20 mouse cellular contexts compared by ENCODE assay signal in genomic region chr3:124466102-124466730, GRCm38 (mm10). TPM values are rescaled to one million over a fixed set of nuclear protein-coding genes. Genes with fewer than 3 reads are reported as not detected.
DNase-seq lines count a peak whose midpoint lies in the region; ATAC-seq and TF ChIP-seq lines count a peak whose summit lies in the region.
"Had no signal": no experiment of that assay in that cellular context is flagged by ENCODE, and none has a peak within 500 bp of the region (broad histone marks: within the 10 kb centered on the region; RNA-seq: fewer than 3 reads in every experiment).

No protein-coding gene starts in this region.

- H3K27ac ChIP-seq in kidney, postnatal 0 days: no peak overlapping the region
- no peak overlapping the region for H3K27ac ChIP-seq in hindbrain, embryonic 14.5 days
- H3K27ac ChIP-seq: embryonic facial prominence, embryonic 15.5 days; intestine, embryonic 15.5 days had no signal

- CTCF ChIA-PET in Patski (lab: Charles Lee): no interaction called here

- in situ Hi-C loops in Patski (cut with MboI; ENCODE audit: low pct_unique_long_range_greater_than_20kb): no loop called here

- no peak overlapping the region for H3K4me3 ChIP-seq in kidney, postnatal 0 days (replicated peaks; ENCODE audit: low read depth, low read length)
- no peak overlapping the region for H3K4me3 ChIP-seq in hindbrain, embryonic 14.5 days (replicated peaks; ENCODE audit: low read length)
- H3K4me3 ChIP-seq: embryonic facial prominence, embryonic 15.5 days; intestine, embryonic 15.5 days had no signal

- DNase-seq in adrenal gland, postnatal 10 days: peak; percentile 2
- no peak for DNase-seq in adrenal gland, adult (ENCODE audit: inconsistent age in 2 of 2, low spot score in 1 of 2)
- DNase-seq in kidney, postnatal 0 days (ENCODE audit: low spot score): no peak
- DNase-seq in kidney, adult 9 months: no peak
- no peak for DNase-seq in Patski (ENCODE audit: low read depth, low spot score)
- no peak for DNase-seq in hindbrain, embryonic 14.5 days (ENCODE audit: low spot score)
- no peak for DNase-seq in urinary bladder, postnatal 4 days (ENCODE audit: low spot score in 2 of 2)
- no peak for DNase-seq in gastrocnemius, postnatal 10 days
- DNase-seq: adrenal gland, adult 2 months; cerebellum, postnatal 25 days; kidney, postnatal 36 days; liver, postnatal 0 days had no signal

- no peaks in the 10 kb centered on the region for H3K9me3 ChIP-seq in kidney, postnatal 0 days (replicated peaks; ENCODE audit: low read length)
- H3K9me3 ChIP-seq in hindbrain, embryonic 14.5 days (ENCODE audit: control insufficient read depth, low read length): no peaks in the 10 kb centered on the region
- H3K9me3 ChIP-seq: embryonic facial prominence, embryonic 15.5 days; intestine, embryonic 15.5 days had no signal

- no peak overlapping the region for H3K4me2 ChIP-seq in kidney, postnatal 0 days (ENCODE audit: low read length)
- H3K4me2 ChIP-seq in hindbrain, embryonic 14.5 days (replicated peaks): no peak overlapping the region
- H3K4me2 ChIP-seq: embryonic facial prominence, embryonic 15.5 days; intestine, embryonic 15.5 days had no signal

- 86% methylated on average over 6 of the region's 6 CpGs for WGBS in kidney, postnatal 0 days
- WGBS in hindbrain, embryonic 14.5 days: 77% methylated on average over 6 of the region's 6 CpGs

- POLR2A ChIA-PET in Patski (lab: Charles Lee): no interaction called here

- no peak overlapping the region for H3K9ac ChIP-seq in kidney, postnatal 0 days (ENCODE audit: low read depth, low read length)
- no peak overlapping the region for H3K9ac ChIP-seq in hindbrain, embryonic 14.5 days
- H3K9ac ChIP-seq: embryonic facial prominence, embryonic 15.5 days; intestine, embryonic 15.5 days; liver, postnatal 0 days had no signal

- H3K36me3 ChIP-seq in kidney, postnatal 0 days (ENCODE audit: insufficient read depth, low read length): no peaks in the 10 kb centered on the region
- H3K36me3 ChIP-seq in hindbrain, embryonic 14.5 days (replicated peaks; ENCODE audit: control insufficient read depth, insufficient read depth): no peaks in the 10 kb centered on the region
- H3K36me3 ChIP-seq: embryonic facial prominence, embryonic 15.5 days; intestine, embryonic 15.5 days had no signal

- ATAC-seq in kidney, postnatal 0 days (replicated peaks; ENCODE audit: low FRiP score, low read depth): no peak
- no peak for ATAC-seq in Patski
- peak; percentile 57; the same call in 1 of the 2 replicates for ATAC-seq in hindbrain, embryonic 14.5 days (ENCODE audit: low FRiP score)
- ATAC-seq: intestine, embryonic 15.5 days; liver, postnatal 0 days had no signal

- no peaks in the 10 kb centered on the region for H3K4me1 ChIP-seq in kidney, postnatal 0 days (replicated peaks; ENCODE audit: insufficient read depth, low read length)
- H3K4me1 ChIP-seq in hindbrain, embryonic 14.5 days (replicated peaks; ENCODE audit: control insufficient read depth, insufficient read depth, low read length): no peaks in the 10 kb centered on the region
- H3K4me1 ChIP-seq: embryonic facial prominence, embryonic 15.5 days; intestine, embryonic 15.5 days had no signal

- TF ChIP-seq CTCF in kidney, postnatal 0 days (IDR thresholded peaks at IDR 0.05; ENCODE audit: low read depth): peak; percentile 9; the same call in 1 of the 2 replicates
- TF ChIP-seq CTCF in Patski (IDR thresholded peaks at IDR 0.05): peak; percentile 26

- no peaks in the 10 kb centered on the region for H3K27me3 ChIP-seq in kidney, postnatal 0 days (ENCODE audit: insufficient read depth, low read length)
- no peaks in the 10 kb centered on the region for H3K27me3 ChIP-seq in Patski
- H3K27me3 ChIP-seq in hindbrain, embryonic 14.5 days (ENCODE audit: control insufficient read depth, insufficient read depth, low read length): no peaks in the 10 kb centered on the region
- H3K27me3 ChIP-seq: embryonic facial prominence, embryonic 15.5 days; intestine, embryonic 15.5 days had no signal

RNA-seq across cellular contexts. Expression of gene 1700006A11Rik, which starts 40.4 kb away (rescaled TPM):
- not detected for total RNA-seq in adrenal gland, postnatal 10 days (2021)
- polyA plus RNA-seq in kidney, postnatal 0 days (2015; fragmentation: Nextera tagmentation; extraction: Ambion mirVana): not detected in 2 replicates
- polyA plus RNA-seq in Patski (2021): not detected
- polyA plus RNA-seq in hindbrain, embryonic 14.5 days (2014; fragmentation: Nextera tagmentation; extraction: Ambion mirVana): not detected in 2 replicates
- not detected for total RNA-seq in gastrocnemius, postnatal 10 days (2021)
- total RNA-seq: adrenal gland, adult 2 months; granulocyte monocyte progenitor cell, adult 5-6 weeks; left cerebral cortex, adult 18-20 months had no signal
- polyA plus RNA-seq: adrenal gland, adult 2 months; embryonic facial prominence, embryonic 15.5 days; frontal cortex, adult 2 months; heart, postnatal 0 days; intestine, embryonic 15.5 days; limb, embryonic 14.5 days; liver, postnatal 0 days; stomach, embryonic 14.5 days had no signal
